Mouse (Mus musculus) hindbrain, embryonic 14.5 days (tissue): ENCODE measurements around the gene Hist1h2ac. TPM values are rescaled to one million over a fixed set of nuclear protein-coding genes. Genes with fewer than 3 reads are reported as not detected.
"Not testable (repeated sequence)": the region's sequence is repeated elsewhere in the genome, so short reads cannot be mapped to it uniquely, and the experiment has no call there.

ENCODE experiments used
- ATAC-seq: fragments of 200-750 bp; cut with Nextera tagmentation; 2 replicates; pipeline ENCODE4 v1.8.0; 2017; ENCODE audit warnings: moderate number of reproducible peaks, mild to moderate bottlenecking, moderate TSS enrichment, moderate library complexity; ENCODE audit not compliant: low FRiP score
- DNase-seq: peaks from one replicate; pipeline ENCODE4 v3.0.0-alpha.2; 2015; ENCODE audit warnings: low spot score
- H3K27ac ChIP-seq: fragments of 300-500 bp; sonication (generic); 2 replicates; pipeline ENCODE4 v1.5.1; 2014; ENCODE audit warnings: mild to moderate bottlenecking, moderate library complexity
- H3K27me3 ChIP-seq: fragments of 300-500 bp; sonication (generic); 2 replicates; pipeline ENCODE4 v1.6.1; 2014; ENCODE audit warnings: mild to moderate bottlenecking, low read length, mixed read lengths; ENCODE audit not compliant: control insufficient read depth, insufficient read depth
- H3K36me3 ChIP-seq: fragments of 300-500 bp; sonication (generic); replicated peaks from 2 replicates; pipeline ENCODE4 v1.6.1; 2014; ENCODE audit not compliant: control insufficient read depth, insufficient read depth
- H3K4me1 ChIP-seq: fragments of 300-500 bp; sonication (generic); replicated peaks from 2 replicates; pipeline ENCODE4 v1.6.1; 2014; ENCODE audit warnings: antibody characterized with exemption, low read length, mixed read lengths; ENCODE audit not compliant: control insufficient read depth, insufficient read depth
- H3K4me2 ChIP-seq: fragments of 300-500 bp; sonication (generic); replicated peaks from 2 replicates; pipeline ENCODE4 v1.6.1; 2014; ENCODE audit warnings: mild to moderate bottlenecking, moderate library complexity
- H3K4me3 ChIP-seq: fragments of 300-500 bp; sonication (generic); replicated peaks from 2 replicates; pipeline ENCODE4 v1.5.1; 2014; ENCODE audit warnings: mild to moderate bottlenecking, low read length
- H3K9ac ChIP-seq: fragments of 300-500 bp; sonication (generic); 2 replicates; pipeline ENCODE4 v1.6.1; 2014
- H3K9me3 ChIP-seq: fragments of 300-500 bp; sonication (generic); 2 replicates; pipeline ENCODE4 v1.6.1; 2016; ENCODE audit warnings: low read length; ENCODE audit not compliant: control insufficient read depth
- WGBS: fragments of 180-500 bp; shearing (Covaris S2); extraction: QIAGEN DNeasy Blood & Tissue Kit; methylation state at CpG from one replicate; pipeline ENCODE4 v1.1.7; 2014; 5-methylcytosine and 5-hydroxymethylcytosine counted together
- microRNA-seq: library from miRNA; unstranded; fragments of <30 nt; microRNA quantifications from one replicate; pipeline ENCODE4, GENCODE M21; 2016
- polyA plus RNA-seq: library from polyadenylated mRNA; unstranded; fragments of >200 nt; fragmentation: Nextera tagmentation; extraction: Ambion mirVana; gene quantifications from 2 replicates; pipeline ENCODE4 v1.2.1, GENCODE M21; 2014

The Hist1h2ac gene
- polyA plus RNA-seq, 1 experiment from 2014 or later: 0.27 TPM

- Histone ChIP-seq H3K4me3 (peak overlapping the region; percentile 43), H3K4me2 (peak overlapping the region; percentile 72), H3K27ac (peak overlapping the region; percentile 91), H3K9ac (peak overlapping the region; percentile 51), H3K4me1 (peaks cover 18% of the 10 kb centered on the region)
- 15% methylated on average over 12 of the region's 30 CpGs for WGBS
- ATAC-seq: peak; percentile 63; the same call in 1 of the 2 replicates
- DNase-seq, H3K36me3 ChIP-seq, H3K27me3 ChIP-seq, H3K9me3 ChIP-seq: not testable (repeated sequence)
These were observed 597 bp downstream of the Hist1h2ac start for GRCm38 (mm10) chr13:23682947-23683754.

GRCm38 (mm10) chr13:23682623-23682946 is 1.2 kb downstream of the Hist1h2ac start:
- ATAC-seq (no peak), DNase-seq (no peak)
- Histone ChIP-seq H3K9me3 (no peaks in the 10 kb centered on the region), H3K27ac (peak overlapping the region; percentile 91; the same call in 1 of the 2 replicates), H3K27me3 (no peaks in the 10 kb centered on the region), H3K4me1 (peaks cover 18% of the 10 kb centered on the region), H3K4me2 (peak overlapping the region; percentile 72), H3K9ac (peak overlapping the region; percentile 51), H3K4me3 (peak overlapping the region; percentile 43), H3K36me3 (no peaks in the 10 kb centered on the region)
- 71% methylated on average over 1 of the region's 1 CpGs for WGBS

- Histone ChIP-seq H3K4me2 (no peak overlapping the region), H3K4me1 (peaks cover 18% of the 10 kb centered on the region), H3K9ac (peak overlapping the region; percentile 51; the same call in 1 of the 2 replicates), H3K9me3 (no peaks in the 10 kb centered on the region), H3K27me3 (no peaks in the 10 kb centered on the region), H3K27ac (no peak overlapping the region), H3K36me3 (no peaks in the 10 kb centered on the region), H3K4me3 (no peak overlapping the region)
- WGBS: 87% methylated on average over 6 of the region's 6 CpGs
- DNase-seq (no peak), ATAC-seq (no peak)
These were observed 1.7 kb downstream of the Hist1h2ac start for GRCm38 (mm10) chr13:23681990-23682582.

DNA sequence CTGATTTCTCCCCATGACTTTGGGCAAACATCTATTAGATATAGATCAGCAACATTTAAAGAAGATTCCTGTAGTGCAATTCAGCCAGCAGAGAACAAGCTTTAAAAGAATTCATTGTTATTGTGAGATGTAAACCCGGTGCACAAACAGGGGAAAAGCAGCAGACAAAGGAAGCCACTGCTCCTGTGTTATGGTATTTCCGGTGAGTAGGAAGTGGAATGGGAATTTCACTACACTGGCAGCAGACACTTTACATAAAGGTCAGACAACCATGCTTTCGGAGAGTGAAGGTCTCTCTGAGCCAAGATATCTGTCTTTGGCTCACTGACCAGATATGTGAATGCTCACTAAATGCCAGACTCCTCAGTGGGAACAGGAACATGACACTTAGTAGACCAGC is 21.2 kb downstream of the Hist1h2ac start:
- Histone ChIP-seq H3K27me3 (no peaks in the 10 kb centered on the region), H3K27ac (no peak overlapping the region), H3K9ac (no peak overlapping the region), H3K4me3 (no peak overlapping the region), H3K4me1 (no peaks in the 10 kb centered on the region), H3K9me3 (no peaks in the 10 kb centered on the region), H3K36me3 (no peaks in the 10 kb centered on the region), H3K4me2 (no peak overlapping the region)
- DNase-seq (no peak), ATAC-seq (no peak)
- WGBS: 70% methylated on average over 3 of the region's 3 CpGs

DNA sequence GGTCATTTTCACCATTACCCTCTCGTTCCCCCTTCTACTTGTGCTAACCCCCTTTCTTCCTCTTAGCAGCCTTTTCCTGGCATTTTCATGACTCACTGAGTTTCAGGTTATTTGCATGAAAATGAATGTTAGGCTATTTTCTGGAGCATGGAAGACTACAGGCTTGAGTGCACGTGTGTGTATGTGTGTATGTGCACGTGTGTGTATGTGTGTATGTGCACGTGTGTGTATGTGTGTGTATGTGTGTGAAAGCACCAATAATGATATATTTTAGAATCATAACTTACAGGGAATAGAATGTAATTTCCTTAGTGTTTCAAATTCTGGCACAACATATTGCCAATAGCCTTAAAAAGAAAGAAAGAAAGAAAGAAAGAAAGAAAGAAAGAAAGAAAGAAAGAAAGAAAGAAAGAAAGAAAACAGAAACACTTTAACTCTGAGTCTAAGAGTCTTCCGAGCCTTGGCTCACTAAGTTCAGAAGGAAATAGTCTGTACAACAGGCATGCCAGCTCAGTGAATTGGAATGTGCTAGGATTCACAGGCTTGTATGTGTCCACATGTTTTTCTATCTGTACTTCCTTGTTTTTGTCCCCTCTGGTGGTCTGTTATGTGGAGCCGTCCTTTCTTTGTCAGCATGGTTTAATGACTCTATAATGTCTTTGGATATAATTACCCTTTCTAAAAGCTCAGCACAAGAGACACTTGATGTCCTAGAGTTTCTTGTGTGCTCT is 23.9 kb downstream of the Hist1h2ac start:
- H3K9me3 ChIP-seq: no peaks in the 10 kb centered on the region
- ATAC-seq (no peak), DNase-seq (no peak)
- no peak overlapping the region for H3K9ac ChIP-seq
- no peak overlapping the region for H3K27ac ChIP-seq
- no peaks in the 10 kb centered on the region for H3K36me3 ChIP-seq
- H3K4me1 ChIP-seq: no peaks in the 10 kb centered on the region
- H3K4me2 ChIP-seq: no peak overlapping the region
- no peaks in the 10 kb centered on the region for H3K27me3 ChIP-seq
- WGBS: 75% methylated on average over 6 of the region's 6 CpGs
- H3K4me3 ChIP-seq: no peak overlapping the region

Small RNA genes within 50 kb of the gene (microRNA-seq; reads per million reads assigned to microRNA genes)
- gene Gm44350: not detected

Other genes with a start within 250 kb of the Hist1h2ac start
- gene Btn1a1, start 218.0 kb downstream of the Hist1h2ac start, polyA plus RNA-seq: 0.05 TPM in 1 of 2 replicates, not detected in the other
- 0.21 TPM in 1 of 2 replicates, not detected in the other for gene Btn2a2, start 195.1 kb downstream of the Hist1h2ac start, polyA plus RNA-seq
- 3.2 and 3.3 TPM in 2 replicates for gene Hist1h4h, start 152.9 kb downstream of the Hist1h2ac start, polyA plus RNA-seq
- 0.81 and 3.3 TPM in 2 replicates for gene Hist1h2af, start 150.0 kb downstream of the Hist1h2ac start, polyA plus RNA-seq
- gene Hist1h3g, start 148.5 kb downstream of the Hist1h2ac start, polyA plus RNA-seq: 1.2 TPM in 1 of 2 replicates, not detected in the other
- 0.22 TPM in 1 of 2 replicates, not detected in the other for gene Hist1h2bh, start 140.6 kb downstream of the Hist1h2ac start, polyA plus RNA-seq
- 0.28 and 0.29 TPM in 2 replicates for gene Hist1h3f, start 139.9 kb downstream of the Hist1h2ac start, polyA plus RNA-seq
- not detected in 2 replicates for gene Hist1h4f, start 132.3 kb downstream of the Hist1h2ac start, polyA plus RNA-seq
- gene Hist1h1d, start 130.7 kb downstream of the Hist1h2ac start, polyA plus RNA-seq: 0.12 and 0.17 TPM in 2 replicates
- gene Hist1h3e, start 121.6 kb downstream of the Hist1h2ac start, polyA plus RNA-seq: 1.5 and 3.1 TPM in 2 replicates
- 21.8 and 22.5 TPM in 2 replicates for gene Hist1h2ae, start 112.7 kb downstream of the Hist1h2ac start, polyA plus RNA-seq
- gene Hist1h2bg, start 112.6 kb downstream of the Hist1h2ac start, polyA plus RNA-seq: 0.94 and 2.3 TPM in 2 replicates
- 0.91 and 1.8 TPM in 2 replicates for gene Hist1h2bf, start 109.8 kb downstream of the Hist1h2ac start, polyA plus RNA-seq
- 0.77 TPM in 1 of 2 replicates, not detected in the other for gene Hist1h2ad, start 109.6 kb downstream of the Hist1h2ac start, polyA plus RNA-seq
- 1.4 and 2.2 TPM in 2 replicates for gene Hist1h3d, start 108.2 kb downstream of the Hist1h2ac start, polyA plus RNA-seq
- 29.1 and 37.2 TPM in 2 replicates for gene Hist1h4d, start 102.3 kb downstream of the Hist1h2ac start, polyA plus RNA-seq
- gene Hist1h2be, start 62.8 kb downstream of the Hist1h2ac start, polyA plus RNA-seq: 0.52 and 1.0 TPM in 2 replicates
- 4.4 and 5.3 TPM in 2 replicates for gene Hist1h1e, start 61.4 kb downstream of the Hist1h2ac start, polyA plus RNA-seq
- 14.5 and 15.1 TPM in 2 replicates for gene Hist1h2bc, start 251 bp upstream of the Hist1h2ac start, polyA plus RNA-seq
- gene Hist1h1t, start 11.9 kb upstream of the Hist1h2ac start, polyA plus RNA-seq: not detected in 2 replicates
- 3.0 and 3.5 TPM in 2 replicates for gene Hist1h4c, start 14.5 kb upstream of the Hist1h2ac start, polyA plus RNA-seq
- 4.8 and 7.0 TPM in 2 replicates for gene Hfe, start 26.9 kb upstream of the Hist1h2ac start, polyA plus RNA-seq
- gene Hist1h1c, start 54.9 kb upstream of the Hist1h2ac start, polyA plus RNA-seq: 7.2 and 8.3 TPM in 2 replicates
- gene Hist1h3c, start 61.7 kb upstream of the Hist1h2ac start, polyA plus RNA-seq: 1.1 TPM in 1 of 2 replicates, not detected in the other
- gene Hist1h2bb, start 62.8 kb upstream of the Hist1h2ac start, polyA plus RNA-seq: 0.64 TPM in 1 of 2 replicates, not detected in the other
- gene Hist1h2ab, start 67.2 kb upstream of the Hist1h2ac start, polyA plus RNA-seq: 6.7 and 9.8 TPM in 2 replicates
- gene Hist1h3b, start 68.3 kb upstream of the Hist1h2ac start, polyA plus RNA-seq: 1.1 and 1.8 TPM in 2 replicates
- gene Hist1h4b, start 73.1 kb upstream of the Hist1h2ac start, polyA plus RNA-seq: 2.1 TPM in 1 of 2 replicates, not detected in the other
- gene Hist1h4a, start 77.3 kb upstream of the Hist1h2ac start, polyA plus RNA-seq: 0.55 TPM in 1 of 2 replicates, not detected in the other
- 0.94 and 2.1 TPM in 2 replicates for gene Hist1h3a, start 78.4 kb upstream of the Hist1h2ac start, polyA plus RNA-seq
- 0.50 and 1.1 TPM in 2 replicates for gene Hist1h1a, start 79.7 kb upstream of the Hist1h2ac start, polyA plus RNA-seq
- gene Trim38, start 86.0 kb upstream of the Hist1h2ac start, polyA plus RNA-seq: not detected in 2 replicates
- gene Slc17a2, start 123.0 kb upstream of the Hist1h2ac start, polyA plus RNA-seq: not detected in 2 replicates
- gene Slc17a3, start 155.5 kb upstream of the Hist1h2ac start, polyA plus RNA-seq: not detected in 2 replicates
- gene Slc17a1, start 183.8 kb upstream of the Hist1h2ac start, polyA plus RNA-seq: not detected in 2 replicates
- not detected in 2 replicates for gene Slc17a4, start 231.1 kb upstream of the Hist1h2ac start, polyA plus RNA-seq